Mouse (Mus musculus) ES-E14 (cell line): ENCODE measurements at regions not wholly inside any gene's neighbourhood (a gene's known extent, or its start where the extent isn't known, plus 50 kb on each side); places are given as distances from the start of the nearest gene placed in this dataset.

Source experiments
- CHD2 ChIP-seq: IDR thresholded peaks from 2 replicates; pipeline ENCODE4 v1.6.1; 2014; ENCODE audit warnings: mild to moderate bottlenecking, low read depth, low read length, inconsistent platforms
- HCFC1 ChIP-seq: IDR thresholded peaks from 2 replicates; pipeline ENCODE4 v1.6.1; 2012; ENCODE audit warnings: low read length, inconsistent platforms, borderline replicate concordance; ENCODE audit not compliant: insufficient read depth
- MAFK ChIP-seq: IDR thresholded peaks from 2 replicates; pipeline ENCODE4 v1.6.1; 2014; ENCODE audit warnings: mild to moderate bottlenecking, low read depth, low read length, inconsistent platforms; ENCODE audit not compliant: insufficient read depth
- ZC3H11A ChIP-seq: IDR thresholded peaks from 2 replicates; pipeline ENCODE4 v1.6.1; 2012; ENCODE audit warnings: low read depth, mild to moderate bottlenecking, inconsistent platforms, low read length, borderline replicate concordance
- ZNF384 ChIP-seq: IDR thresholded peaks from 2 replicates; pipeline ENCODE4 v1.6.1; 2012; ENCODE audit warnings: low read depth, low read length, inconsistent platforms

DNA sequence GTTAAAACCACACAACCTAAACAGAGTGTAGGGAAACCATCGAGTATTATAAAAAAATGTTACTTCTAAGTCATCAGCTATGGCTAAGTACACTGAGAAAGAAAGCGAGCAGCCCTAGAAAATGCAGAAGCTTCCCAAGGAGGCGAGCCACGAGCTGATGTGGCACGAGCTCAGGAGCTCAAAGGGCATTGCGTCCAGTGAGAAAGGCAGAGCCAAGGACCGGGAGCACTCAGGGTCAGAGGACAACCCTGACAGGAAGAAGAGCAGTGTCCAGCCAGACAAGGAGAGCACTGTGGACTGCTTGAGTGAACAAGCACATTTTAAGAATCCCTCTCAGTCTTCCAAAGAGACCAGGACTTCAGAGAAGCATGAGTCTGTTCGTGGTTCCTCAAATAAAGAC is 335.6 kb upstream of the Ano5 start:
- TF ChIP-seq CHD2 (no peak), MAFK (no peak), ZNF384 (no peak), ZC3H11A (no peak), HCFC1 (no peak)
